Mouse (Mus musculus) fat pad, adult 2 months (tissue): Measurements from ENCODE around the gene Wdr90.

Experiments
- DNase-seq: peaks from one replicate; pipeline ENCODE4 v3.0.0-alpha.2; 2011; ENCODE audit warnings: low read depth, low spot score; ENCODE audit errors: extremely low read depth

The Wdr90 gene

GRCm38 (mm10) chr17:25861704-25862612 lies 657 bp upstream of the Wdr90 start:
- no peak for DNase-seq

DNA sequence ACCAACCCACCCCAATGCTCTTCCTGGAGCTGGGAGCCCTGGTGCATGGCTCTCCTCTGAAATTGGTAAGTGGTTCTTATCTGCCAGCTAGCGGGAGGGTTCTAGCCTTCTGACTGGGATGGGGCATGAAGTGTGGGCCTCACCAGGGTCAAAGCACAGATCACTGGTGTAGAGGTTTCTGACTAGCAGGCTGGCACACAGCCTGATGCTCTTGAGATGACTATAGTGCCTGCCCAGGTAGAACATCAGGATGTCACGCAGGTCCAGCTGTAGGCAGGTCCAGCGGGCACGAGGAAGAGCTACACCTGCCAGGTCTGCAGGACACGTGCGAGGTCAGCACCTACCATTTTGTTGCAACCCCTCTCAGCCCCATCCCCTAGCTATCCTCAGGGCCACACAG lies 1.1 kb downstream of the Wdr90 start:
- no peak for DNase-seq

GRCm38 (mm10) chr17:25844396-25844901 lies 16.9 kb downstream of the Wdr90 start, which contains the start of gene Rhot2:
Gene Rhot2, minus strand, starts transcription at chr17:25844851.
- DNase-seq, result no peak

DNA sequence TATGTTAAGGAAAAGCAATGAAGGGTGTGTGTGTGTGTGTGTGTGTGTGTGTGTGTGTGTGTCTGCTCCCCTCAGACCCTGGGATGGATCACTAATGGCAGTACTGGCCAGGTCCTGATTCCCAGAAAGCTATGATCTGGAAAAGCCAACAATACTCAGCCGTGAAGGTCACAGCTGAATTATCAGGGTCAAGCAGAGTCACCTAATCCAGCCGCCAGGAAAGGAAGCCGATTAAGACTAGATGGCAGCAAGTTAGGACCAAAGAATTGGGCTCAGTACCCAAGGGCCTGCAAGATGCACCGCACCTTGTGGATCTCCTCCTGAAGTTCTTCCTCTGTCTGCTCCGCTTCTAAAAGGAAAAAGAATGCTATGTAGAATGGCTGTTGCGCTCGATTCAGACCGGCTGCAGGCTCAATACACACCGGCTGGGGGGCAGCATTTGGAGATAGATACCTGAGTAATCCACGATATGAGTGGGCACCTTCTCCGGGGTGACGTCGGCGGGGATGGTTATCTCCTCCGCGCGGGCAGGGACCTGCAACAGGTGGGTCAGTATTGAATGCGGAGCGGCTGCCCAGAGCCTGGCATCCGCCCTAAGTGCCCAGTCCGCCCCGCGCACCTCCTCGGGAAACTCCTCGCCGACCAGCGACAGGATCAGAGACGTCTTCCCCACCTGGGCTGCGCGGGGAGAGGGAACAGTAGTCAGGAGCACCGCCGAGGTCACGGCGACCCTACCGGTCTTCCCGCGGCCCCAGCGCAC lies 17.5 kb downstream of the Wdr90 start:
- DNase-seq, result no peak

GRCm38 (mm10) chr17:25843122-25843521 lies 18.2 kb downstream of the Wdr90 start:
- DNase-seq, result no peak

GRCm38 (mm10) chr17:25842509-25842908 lies 18.8 kb downstream of the Wdr90 start:
- no peak for DNase-seq

DNA sequence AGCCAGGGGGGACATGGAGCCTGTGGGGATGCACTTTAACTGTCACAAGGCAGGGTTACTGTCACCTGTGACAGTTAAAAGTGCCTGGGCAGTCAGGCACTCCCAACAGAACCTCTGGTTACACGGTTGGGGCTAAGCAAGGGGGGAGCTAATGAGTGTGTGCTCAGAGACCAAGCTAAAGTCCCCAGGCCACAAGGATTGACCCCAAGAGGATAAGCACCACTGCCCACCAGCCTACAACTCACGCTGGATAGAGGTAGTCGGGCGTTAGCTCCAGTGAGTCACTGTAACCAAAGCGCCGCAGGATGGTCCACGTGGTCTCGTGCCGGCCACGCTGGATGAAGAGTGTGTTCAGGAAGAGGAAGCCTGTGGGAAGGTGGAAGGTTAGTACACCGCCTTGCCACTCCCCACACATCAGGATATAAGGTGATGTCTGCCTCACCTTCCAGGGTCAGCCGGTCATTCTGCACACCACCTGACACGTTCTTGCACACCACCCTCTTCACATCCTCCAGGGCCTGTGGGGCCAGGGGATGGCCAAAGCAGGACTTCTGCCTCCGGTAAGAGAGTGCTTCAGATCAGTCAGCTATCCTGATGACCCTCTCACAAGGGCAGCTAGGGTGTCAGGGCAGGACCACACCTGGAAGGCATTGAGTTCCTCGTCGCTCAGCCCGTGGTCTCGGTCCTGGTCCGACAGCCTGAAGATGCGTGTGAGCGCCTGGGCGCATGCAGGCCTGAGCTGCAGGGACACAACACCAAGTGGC lies 20.0 kb downstream of the Wdr90 start, which contains the start of gene Gm20683:
Gene Gm20683, minus strand, starts transcription at position 647 of the 764 bp plus-strand sequence.
- no peak for DNase-seq

DNA sequence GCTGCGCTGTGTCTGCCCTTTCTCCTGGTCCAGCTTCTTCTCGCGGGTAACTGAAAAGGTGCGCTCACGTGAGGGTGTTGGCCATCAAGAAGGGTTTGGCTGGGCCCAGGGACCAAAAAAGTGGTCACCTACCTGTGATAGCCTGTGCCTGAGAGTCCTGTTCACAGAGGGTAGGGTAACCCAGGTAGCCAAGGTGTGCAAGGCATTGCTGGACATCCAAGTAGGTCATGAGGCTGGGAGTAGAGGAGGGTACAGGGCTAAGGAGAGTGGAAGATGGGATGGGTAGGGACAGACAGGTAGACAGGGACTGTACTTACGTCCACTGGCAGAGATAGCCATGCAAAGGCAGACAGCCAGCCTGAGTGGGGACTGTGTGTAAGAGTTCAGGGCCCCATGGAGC lies 20.8 kb downstream of the Wdr90 start:
- DNase-seq, result no peak

- DNase-seq, result no peak
These were observed 21.7 kb downstream of the Wdr90 start for GRCm38 (mm10) chr17:25839455-25840235.

- no peak for DNase-seq
These were observed 22.4 kb downstream of the Wdr90 start for GRCm38 (mm10) chr17:25838904-25839303.

DNA sequence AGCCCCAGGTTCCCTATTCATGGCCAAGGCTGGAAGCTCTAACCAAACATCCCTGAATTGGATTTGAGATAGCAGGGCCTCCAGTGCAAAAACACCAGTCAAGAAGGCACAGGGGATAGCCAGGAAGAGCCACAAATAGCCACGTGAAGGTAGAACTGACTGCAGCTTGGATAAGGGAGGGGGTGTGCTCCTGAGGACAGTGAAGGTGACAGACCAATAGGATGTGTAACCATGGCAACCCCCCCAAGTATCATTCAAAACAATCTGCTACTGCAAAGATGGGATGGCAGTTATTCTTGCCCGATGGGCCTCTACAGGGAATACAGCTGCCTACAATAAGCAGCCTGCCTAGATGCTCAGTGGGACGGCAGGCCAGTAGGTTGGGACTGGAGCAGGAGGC lies 23.8 kb downstream of the Wdr90 start:
- no peak for DNase-seq

GRCm38 (mm10) chr17:25837076-25837410 lies 24.3 kb downstream of the Wdr90 start, which contains the start of gene Rhbdl1:
Gene Rhbdl1, minus strand, starts transcription at chr17:25837295.
- no peak for DNase-seq

DNA sequence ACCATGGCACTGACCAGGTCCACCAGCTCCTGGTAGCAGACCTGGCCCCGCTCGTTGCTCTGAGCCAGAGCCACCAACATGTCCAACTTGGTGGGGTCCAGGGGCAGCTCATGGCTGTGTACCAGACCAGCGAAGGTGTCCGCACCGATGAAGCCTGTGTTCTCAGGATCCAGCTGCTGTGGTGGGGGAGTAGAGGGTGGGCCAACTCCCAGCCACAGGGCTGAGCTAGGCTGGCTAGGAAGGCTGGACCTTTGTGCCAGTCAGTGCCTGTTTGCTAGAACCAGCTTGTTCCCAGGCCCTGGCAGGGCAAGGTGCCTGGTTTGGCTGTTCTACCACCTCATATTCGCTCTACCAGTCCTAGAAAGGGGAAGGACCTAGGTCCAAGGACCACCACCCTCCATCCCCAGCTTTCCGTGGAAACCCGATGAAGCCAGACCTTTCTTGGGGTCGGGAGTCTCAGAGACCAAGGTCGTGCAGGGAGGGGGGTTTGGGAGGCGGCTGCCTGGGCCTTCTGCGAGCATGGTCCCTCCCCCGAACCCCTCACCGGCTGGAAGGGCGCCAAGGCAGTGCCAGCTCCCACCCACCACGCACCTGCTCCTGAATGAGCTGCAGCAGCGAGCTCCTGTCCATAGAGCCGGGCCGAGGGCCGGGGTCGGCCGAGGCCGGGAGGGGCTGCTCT lies 24.8 kb downstream of the Wdr90 start:
- no peak for DNase-seq

DNA sequence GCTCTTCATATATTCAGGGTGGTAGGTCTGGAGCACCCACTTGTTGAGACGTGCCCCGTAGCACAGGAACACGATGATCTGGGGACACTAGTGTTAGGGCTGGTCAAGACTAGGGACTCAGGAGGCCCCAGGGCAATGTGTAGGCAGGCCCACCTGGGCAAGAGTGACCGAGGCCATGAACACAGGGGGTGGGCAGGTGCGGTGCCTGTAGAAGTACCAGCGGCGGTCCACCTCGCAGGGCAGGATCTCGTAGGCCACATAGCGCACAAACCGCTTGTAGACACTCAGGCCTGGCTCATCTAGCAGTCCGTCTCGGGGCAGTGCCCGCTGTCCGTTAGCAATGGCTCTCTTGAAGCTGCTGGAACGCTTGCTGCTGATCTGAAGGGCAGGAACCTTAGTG lies 25.5 kb downstream of the Wdr90 start:
- DNase-seq, result no peak

DNA sequence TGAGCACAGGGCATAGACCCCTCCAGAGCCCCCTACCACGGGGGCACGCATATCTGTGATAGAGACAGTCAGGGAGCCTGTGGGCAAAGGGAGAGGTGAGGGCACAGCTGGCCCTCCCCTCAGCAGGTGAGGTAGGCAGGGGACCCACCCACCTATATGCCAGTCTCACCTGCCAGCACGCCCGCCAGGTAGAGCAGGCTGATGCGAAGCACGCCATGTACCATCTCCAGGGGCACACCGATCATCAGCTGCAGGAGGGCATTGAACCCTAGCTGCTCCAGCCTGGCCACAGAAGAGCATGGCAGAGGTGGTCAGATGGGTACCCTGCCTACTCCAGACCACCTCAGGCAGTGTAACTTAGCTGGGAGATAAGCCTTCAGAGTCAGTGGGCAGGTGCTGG lies 26.0 kb downstream of the Wdr90 start:
- DNase-seq, result no peak

DNA sequence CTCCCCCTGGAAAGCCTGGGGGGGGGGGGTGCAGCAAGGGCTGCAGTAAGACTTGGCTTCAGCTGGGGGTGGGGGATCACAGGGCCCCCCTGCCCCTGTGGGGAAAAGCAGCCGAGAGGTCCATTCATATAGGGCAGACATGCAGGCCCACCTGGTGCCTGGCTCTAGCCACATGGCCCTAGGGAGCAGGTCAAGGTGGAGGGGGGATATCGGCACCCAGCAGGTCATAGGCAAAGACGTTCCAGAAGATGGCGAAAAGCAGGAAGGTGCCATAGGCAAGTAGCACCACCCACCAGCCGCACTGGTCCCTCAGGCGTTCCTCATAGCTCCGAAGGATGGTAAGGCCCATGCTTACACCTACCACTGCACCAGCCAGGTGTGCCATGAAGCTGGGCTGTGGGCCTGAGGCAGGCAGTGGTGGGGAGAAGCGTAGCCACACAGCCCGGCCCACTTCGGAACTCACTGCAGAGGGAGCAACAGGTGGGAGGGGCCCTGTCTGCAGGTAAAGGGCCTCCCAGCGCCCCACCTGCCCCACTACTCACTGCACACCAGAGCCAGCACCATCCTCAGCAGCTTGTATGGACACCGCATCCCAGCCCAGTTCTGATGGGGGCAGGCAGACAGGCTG lies 26.6 kb downstream of the Wdr90 start:
- no peak for DNase-seq

DNA sequence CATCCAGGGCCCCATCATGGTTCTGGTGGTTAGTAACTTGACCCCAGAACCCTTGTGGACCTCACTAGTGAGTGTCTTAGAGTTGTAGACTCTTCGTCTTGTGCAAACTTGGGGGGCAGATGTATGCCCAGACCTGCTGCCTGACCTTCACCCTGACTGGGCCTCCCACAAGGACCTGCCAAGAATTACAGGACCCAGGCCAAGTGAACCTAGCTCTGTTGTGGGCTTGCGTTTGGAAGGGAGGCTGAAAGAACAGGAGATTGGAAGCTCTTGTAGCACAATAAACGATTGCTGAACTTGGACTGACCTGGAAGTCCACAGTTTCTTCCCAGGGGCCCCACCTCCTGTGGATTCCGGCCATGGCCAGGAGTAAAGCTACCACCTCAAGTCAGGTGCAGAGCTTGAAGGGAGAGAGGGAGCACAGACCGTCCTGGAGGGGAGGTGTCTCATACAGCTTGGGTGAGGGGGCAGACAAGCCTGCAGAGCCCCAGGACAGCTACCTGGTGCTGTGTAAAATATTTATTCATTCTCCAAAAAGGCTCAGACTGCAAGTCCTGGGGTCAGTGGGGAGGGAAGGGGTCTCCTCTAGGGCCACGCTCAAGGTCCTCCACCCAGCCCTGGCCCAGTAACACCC lies 27.2 kb downstream of the Wdr90 start:
- no peak for DNase-seq

GRCm38 (mm10) chr17:25833291-25833663 lies 28.0 kb downstream of the Wdr90 start, which contains the start of gene Stub1:
Gene Stub1, minus strand, starts transcription at chr17:25833404.
- no peak for DNase-seq
